Mouse (Mus musculus) lung, adult 10 weeks (tissue): ENCODE data around the gene Marc2. TPM values are rescaled to one million over a fixed set of nuclear protein-coding genes. Genes with fewer than 3 reads are reported as not detected.

Experiments used
- polyA plus RNA-seq: library from polyadenylated mRNA; stranded (reverse); fragments of 350-450 nt; fragmentation: Illumina TruSeq; extraction: RNeasy Lipid Tissue Mini Kit (QIAGEN cat#74804); gene quantifications from one replicate; pipeline ENCODE4 v1.2.3, GENCODE M21; 2014; ENCODE audit warnings: low read depth, low replicate concordance; ENCODE audit not compliant: insufficient read depth

The Marc2 gene
- 187 TPM for polyA plus RNA-seq

DNA sequence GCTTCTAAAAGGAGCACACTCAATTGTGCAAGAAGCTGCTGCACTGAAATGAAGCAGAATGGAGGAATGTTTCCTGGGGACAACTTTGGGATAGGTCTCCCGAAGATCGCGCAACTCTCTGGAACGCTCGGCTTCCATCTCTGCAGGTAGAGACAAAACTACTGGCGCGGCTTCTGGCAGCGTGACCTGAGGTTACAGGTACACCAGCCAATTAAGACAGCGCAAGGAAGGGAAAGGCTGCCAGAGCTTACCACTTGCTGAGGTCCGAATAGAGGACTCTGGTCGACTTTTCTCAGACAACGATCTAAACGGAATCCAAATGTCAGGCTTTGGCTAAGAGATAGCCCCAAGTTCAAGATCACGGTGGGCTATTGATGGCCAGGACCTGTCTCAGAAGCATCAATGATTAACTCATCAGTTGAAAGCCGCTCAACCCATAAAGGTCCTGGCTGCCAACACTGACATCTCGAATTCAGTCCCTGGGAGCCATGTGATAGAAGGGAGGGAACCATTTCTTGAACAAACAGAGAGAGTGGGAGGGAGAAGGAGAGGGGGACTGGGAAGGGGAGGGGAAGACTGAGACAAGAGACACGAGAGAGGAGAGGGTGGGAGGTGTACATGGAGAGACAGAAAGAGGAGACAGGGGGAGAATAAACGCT, at the start of gene Marc2:
Gene Marc2, minus strand, starts transcription at position 360 of the 659 bp plus-strand sequence.

DNA sequence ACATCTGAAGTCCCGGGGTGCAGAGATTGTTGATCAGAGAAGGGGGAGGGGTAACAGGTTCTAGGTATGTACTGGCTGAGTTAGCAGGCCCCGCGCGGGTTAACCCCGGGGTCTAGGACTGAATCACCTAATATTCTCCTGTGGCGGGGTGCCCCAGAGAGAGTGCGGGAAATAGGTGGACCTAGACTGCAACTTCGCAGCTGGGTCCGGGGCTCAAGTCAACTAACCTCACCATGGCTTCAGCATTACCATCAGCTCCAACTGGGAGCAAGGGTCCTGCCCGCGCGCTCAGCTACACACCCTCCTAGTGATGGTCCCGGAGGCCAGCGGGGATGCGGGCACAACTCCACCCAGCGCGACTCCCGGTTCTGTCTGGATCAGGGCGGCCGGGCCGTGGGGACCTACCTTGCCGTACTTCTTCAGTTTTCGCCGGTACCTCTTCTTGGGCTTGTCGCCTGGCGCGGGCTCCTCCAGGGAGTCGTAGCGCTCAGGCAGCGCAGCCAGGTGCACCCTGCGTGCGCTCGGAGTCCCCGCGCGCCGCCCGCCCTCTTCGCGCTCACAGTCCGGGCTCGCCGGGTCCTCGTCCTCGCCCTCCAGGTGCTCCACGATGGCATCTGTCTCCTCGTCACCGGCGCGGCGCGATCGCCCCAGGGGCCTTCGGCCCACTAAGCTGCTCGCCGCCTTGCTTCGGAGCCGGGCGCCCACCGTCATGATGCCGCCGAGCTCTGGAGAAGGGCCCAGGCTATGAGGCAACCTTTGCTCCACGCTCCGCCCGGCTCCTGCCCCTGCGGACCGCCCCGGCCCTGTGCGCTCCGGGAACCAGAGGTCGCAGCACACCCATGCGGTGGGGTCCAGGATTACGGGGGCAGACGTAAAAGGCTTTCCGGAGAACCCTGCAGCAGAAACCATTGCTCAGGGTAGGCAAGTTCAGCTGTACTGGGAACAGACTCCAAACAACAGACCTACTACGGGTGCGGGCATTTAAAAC, 36.3 kb upstream of the Marc2 start, which contains the start of gene C130074G19Rik:
Gene C130074G19Rik, minus strand, starts transcription at position 938 of the 988 bp plus-strand sequence.

DNA sequence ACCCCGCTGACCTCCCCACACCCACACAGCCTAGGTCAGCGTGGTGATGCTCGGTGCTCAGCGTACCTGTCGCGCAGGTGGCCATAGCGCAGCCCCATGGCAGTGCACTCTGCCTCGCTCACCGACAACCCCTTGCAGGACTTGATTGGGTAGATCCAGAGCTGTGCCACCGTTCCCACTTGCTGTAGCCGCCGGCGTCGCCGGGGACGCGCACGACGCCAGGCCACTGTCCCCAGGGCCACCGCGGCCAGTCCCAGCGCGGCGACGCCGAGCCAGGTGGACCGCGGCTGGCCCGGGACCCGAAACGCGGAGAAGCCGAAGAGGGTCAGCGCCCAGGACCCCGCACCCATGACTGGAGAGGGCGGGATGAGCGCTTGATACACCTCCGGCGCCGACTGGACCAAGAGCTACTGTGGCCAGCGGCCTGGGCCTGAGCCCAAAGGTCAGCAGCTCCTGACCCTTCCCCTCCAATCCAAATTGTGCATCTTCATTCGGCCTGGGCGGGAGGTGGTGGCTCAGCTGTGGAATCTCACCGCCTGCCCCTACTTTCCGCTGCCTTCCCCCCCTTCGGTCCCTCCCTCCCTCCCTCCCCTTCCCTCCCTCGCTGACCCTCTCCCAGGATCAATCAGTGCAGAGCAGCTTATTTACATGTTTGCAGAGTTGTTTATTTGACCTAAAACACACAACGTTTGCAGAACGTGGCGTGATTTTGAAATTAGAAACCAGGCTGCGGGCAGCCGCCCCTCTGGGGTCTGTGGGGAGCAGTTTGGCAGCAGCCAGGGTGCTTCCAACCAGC, 35.3 kb downstream of the Marc2 start, which contains the start of gene Marc1:
Gene Marc1, minus strand, starts transcription at position 534 of the 796 bp plus-strand sequence.

Other genes starting within 250 kb of the Marc2 start
- 33.3 TPM for gene Hlx, start 113.8 kb downstream of the Marc2 start, polyA plus RNA-seq
- gene Marc1, start 35.1 kb downstream of the Marc2 start, polyA plus RNA-seq, result 1.2 TPM
- 44.7 TPM for gene C130074G19Rik, start 36.8 kb upstream of the Marc2 start, polyA plus RNA-seq
- gene Mark1, start 153.1 kb upstream of the Marc2 start, polyA plus RNA-seq, result 1.8 TPM